Mouse (Mus musculus): ENCODE measurements around the gene Fam71e1.

The Fam71e1 gene

GRCm38 (mm10) chr7:44471880-44472557, 24.4 kb upstream of the Fam71e1 start:
- DNase-seq (ENCODE audit: low spot score), result no peak

GRCm38 (mm10) chr7:44472558-44472885, 23.9 kb upstream of the Fam71e1 start:
- no peak for DNase-seq (ENCODE audit: low spot score)

GRCm38 (mm10) chr7:44472961-44473646, 23.3 kb upstream of the Fam71e1 start:
- DNase-seq (ENCODE audit: low spot score), result no peak

GRCm38 (mm10) chr7:44474419-44474818, 22.0 kb upstream of the Fam71e1 start:
- peak; percentile 47 for DNase-seq (ENCODE audit: low spot score)

- no peak for DNase-seq (ENCODE audit: low spot score)
Measured at GRCm38 (mm10) chr7:44475046-44475614, 21.3 kb upstream of the Fam71e1 start.

GRCm38 (mm10) chr7:44482836-44483435, 13.4 kb upstream of the Fam71e1 start:
- no peak for DNase-seq (ENCODE audit: low spot score)

- DNase-seq (ENCODE audit: low spot score), result no peak
Measured at GRCm38 (mm10) chr7:44484109-44484508, 12.3 kb upstream of the Fam71e1 start.

- peak; percentile 90 for DNase-seq (ENCODE audit: low spot score)
Measured at GRCm38 (mm10) chr7:44484841-44485571, 11.4 kb upstream of the Fam71e1 start.

- DNase-seq (ENCODE audit: low spot score), result no peak
Measured at GRCm38 (mm10) chr7:44485572-44486195, 10.7 kb upstream of the Fam71e1 start.

GRCm38 (mm10) chr7:44486927-44487575, 9.3 kb upstream of the Fam71e1 start:
- no peak for DNase-seq (ENCODE audit: low spot score)

- DNase-seq (ENCODE audit: low spot score), result no peak
Measured at GRCm38 (mm10) chr7:44487936-44488335, 8.4 kb upstream of the Fam71e1 start.

GRCm38 (mm10) chr7:44488545-44488944, 7.8 kb upstream of the Fam71e1 start:
- DNase-seq (ENCODE audit: low spot score), result no peak

- DNase-seq (ENCODE audit: low spot score), result no peak
Measured at GRCm38 (mm10) chr7:44490281-44490680, 6.1 kb upstream of the Fam71e1 start.

- no peak for DNase-seq (ENCODE audit: low spot score)
Measured at GRCm38 (mm10) chr7:44491391-44491790, 5.0 kb upstream of the Fam71e1 start.

GRCm38 (mm10) chr7:44492166-44492826, 4.1 kb upstream of the Fam71e1 start:
- no peak for DNase-seq (ENCODE audit: low spot score)

- DNase-seq (ENCODE audit: low spot score), result no peak
Measured at GRCm38 (mm10) chr7:44494681-44495080, 1.7 kb upstream of the Fam71e1 start.

GRCm38 (mm10) chr7:44495086-44495485, 1.3 kb upstream of the Fam71e1 start:
- DNase-seq (ENCODE audit: low spot score), result no peak

- DNase-seq (ENCODE audit: low spot score), result no peak
Measured at GRCm38 (mm10) chr7:44496771-44497109, 359 bp downstream of the Fam71e1 start.

GRCm38 (mm10) chr7:44497361-44498055, 1.1 kb downstream of the Fam71e1 start:
- DNase-seq (ENCODE audit: low spot score), result no peak

GRCm38 (mm10) chr7:44498922-44499321, 2.5 kb downstream of the Fam71e1 start:
- DNase-seq (ENCODE audit: low spot score), result no peak
